15 mouse cellular contexts compared by ENCODE assay signal in the genomic region with DNA sequence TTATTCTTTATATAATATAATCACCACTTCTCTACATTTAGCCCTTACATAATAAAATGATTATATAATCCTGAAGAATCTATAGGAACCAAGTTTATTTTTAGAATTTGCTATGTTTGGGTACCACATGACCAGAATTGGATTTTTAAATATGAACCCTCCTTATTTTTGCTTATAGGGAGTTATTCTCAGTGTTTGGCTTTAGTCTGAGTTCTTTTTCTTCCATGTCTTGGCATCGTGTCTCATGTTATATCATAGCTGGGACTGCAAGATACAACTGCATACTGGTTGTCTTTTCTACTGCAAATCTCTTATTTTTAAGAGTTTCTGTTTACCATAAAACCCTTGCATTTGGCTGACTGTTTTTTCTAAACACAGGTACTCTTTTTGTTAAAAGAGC. TPM values are rescaled to one million over a fixed set of nuclear protein-coding genes. Genes with fewer than 3 reads are reported as not detected.
"Had no signal": no experiment of that assay in that cellular context is flagged by ENCODE, and none has a peak within 500 bp of the region (broad histone marks: within the 10 kb centered on the region; RNA-seq: fewer than 3 reads in every experiment).

No protein-coding gene starts in this region.

- H3K4me3 ChIP-seq: midbrain, embryonic 10.5 days; midbrain, embryonic 12.5 days; neural tube, embryonic 12.5 days; stomach, embryonic 15.5 days had no signal

- DNase-seq: lung, adult 18-20 months; lung, embryonic 14.5 days; lung, postnatal 10 days; lung, postnatal 4 days; midbrain, embryonic 14.5 days; right cerebral cortex, postnatal 14 days; thymus, adult 18-20 months; thymus, postnatal 14 days; thymus, postnatal 36 days had no signal

- H3K27ac ChIP-seq: midbrain, embryonic 10.5 days; midbrain, embryonic 12.5 days; neural tube, embryonic 12.5 days; stomach, embryonic 15.5 days; stomach, postnatal 0 days had no signal

RNA-seq across cellular contexts. Expression of a gene that starts 33.8 kb away (rescaled TPM):
- total RNA-seq: monocyte, adult 5-6 weeks had no signal
